Comparison of ENCODE assay signal across 11 mouse cellular contexts in genomic region chr5:92931298-92931697, GRCm38 (mm10).
A peak's percentile ranks its signal among the peaks of the same experiment; 100 is the strongest.
DNase-seq lines count a peak whose midpoint lies in the region; ATAC-seq and TF ChIP-seq lines count a peak whose summit lies in the region.
"Had no signal": no experiment of that assay in that cellular context is flagged by ENCODE, and none has a peak within 500 bp of the region (broad histone marks: within the 10 kb centered on the region; RNA-seq: fewer than 3 reads in every experiment).

No protein-coding gene starts in this region.

- no peak for ATAC-seq in intestine, postnatal 0 days

- peaks cover 11% of the 10 kb centered on the region for H3K4me1 ChIP-seq in kidney, adult 2 months (ENCODE audit: control insufficient read depth, insufficient read depth, low read length)
- H3K4me1 ChIP-seq in spleen, adult 2 months (ENCODE audit: control insufficient read depth, insufficient read depth, insufficient read length): no peaks in the 10 kb centered on the region; the same call in 1 of the 2 replicates
- peaks cover 12% of the 10 kb centered on the region; the same call in 1 of the 2 replicates for H3K4me1 ChIP-seq in intestine, postnatal 0 days (replicated peaks; ENCODE audit: control insufficient read depth, insufficient read depth, low read length)

- no peak for TF ChIP-seq POLR2A in kidney, adult 2 months (IDR thresholded peaks at IDR 0.05; ENCODE audit: low read depth, low read length)
- no peak for TF ChIP-seq POLR2A in spleen, adult 2 months (IDR thresholded peaks at IDR 0.05; ENCODE audit: low read depth, low read length)

- no peaks in the 10 kb centered on the region for H3K27me3 ChIP-seq in kidney, adult 2 months (replicated peaks; ENCODE audit: control insufficient read depth, insufficient read depth, low read length)
- H3K27me3 ChIP-seq in spleen, adult 2 months (ENCODE audit: control insufficient read depth, insufficient read depth, low read length): no peaks in the 10 kb centered on the region
- no peaks in the 10 kb centered on the region for H3K27me3 ChIP-seq in intestine, postnatal 0 days (replicated peaks; ENCODE audit: control insufficient read depth, insufficient read depth, low read length)
- H3K27me3 ChIP-seq: neural tube, embryonic 12.5 days had no signal

- no peak overlapping the region for H3K4me2 ChIP-seq in intestine, postnatal 0 days (replicated peaks; ENCODE audit: low read depth)
- H3K4me2 ChIP-seq: neural tube, embryonic 12.5 days had no signal

- no peak overlapping the region for H3K9ac ChIP-seq in intestine, postnatal 0 days (ENCODE audit: low read depth, low read length)
- H3K9ac ChIP-seq: neural tube, embryonic 12.5 days had no signal

- no peak for TF ChIP-seq CTCF in kidney, adult 2 months (conservative IDR thresholded peaks at IDR 0.05; ENCODE audit: insufficient read depth, insufficient read length, low read depth, low read length)
- no peak for TF ChIP-seq CTCF in spleen, adult 2 months (IDR thresholded peaks at IDR 0.05; ENCODE audit: extremely low read depth, insufficient read depth, insufficient read length, insufficient replicate concordance)
- no peak for TF ChIP-seq CTCF in intestine, postnatal 0 days (IDR thresholded peaks at IDR 0.05; ENCODE audit: low read depth)

- H3K4me3 ChIP-seq in kidney, adult 2 months (ENCODE audit: insufficient read depth, low read depth, low read length): no peak overlapping the region
- no peak overlapping the region for H3K4me3 ChIP-seq in spleen, adult 2 months (ENCODE audit: extremely low read depth, insufficient read depth, insufficient read length)
- H3K4me3 ChIP-seq in intestine, postnatal 0 days (ENCODE audit: low read depth, low read length): no peak overlapping the region
- H3K4me3 ChIP-seq: megakaryocyte, embryonic 14.5 days; neural tube, embryonic 12.5 days had no signal

- 44% methylated on average over 16 of the region's 16 CpGs for WGBS in kidney, adult 2 months
- WGBS in spleen, adult 2 months: 83% methylated on average over 16 of the region's 16 CpGs
- 53% methylated on average over 16 of the region's 16 CpGs for WGBS in intestine, postnatal 0 days

- no peaks in the 10 kb centered on the region for H3K36me3 ChIP-seq in kidney, adult 2 months (ENCODE audit: control insufficient read depth, insufficient read depth, low read length)
- H3K36me3 ChIP-seq in spleen, adult 2 months (ENCODE audit: control insufficient read depth, insufficient read depth, low read length): no peaks in the 10 kb centered on the region
- H3K36me3 ChIP-seq in intestine, postnatal 0 days (ENCODE audit: control insufficient read depth, insufficient read depth): peaks cover 33% of the 10 kb centered on the region
- H3K36me3 ChIP-seq: neural tube, embryonic 12.5 days had no signal

- 0 out of 2 replicates have a peak overlapping the region, but pooled peaks have one; percentile 37 for H3K27ac ChIP-seq in kidney, adult 2 months (ENCODE audit: insufficient read depth, low read depth, low read length)
- H3K27ac ChIP-seq in spleen, adult 2 months (ENCODE audit: insufficient read depth, low read length): 0 out of 2 replicates have a peak overlapping the region, but pooled peaks have one; percentile 10
- 0 out of 2 replicates have a peak overlapping the region, but pooled peaks have one; percentile 8 for H3K27ac ChIP-seq in intestine, postnatal 0 days (ENCODE audit: low read depth, low read length)
- H3K27ac ChIP-seq: neural tube, embryonic 12.5 days had no signal

- no peak for DNase-seq in kidney, adult 2 months
- DNase-seq in kidney, postnatal 14 days: no peak
- DNase-seq in spleen, adult 2 months (ENCODE audit: low read depth in 1 of 2, low spot score in 2 of 2): no peak
- DNase-seq in spleen, adult 12 weeks (ENCODE audit: low spot score): no peak
- DNase-seq in right cerebral cortex, adult 18-20 months: no peak
- no peak for DNase-seq in MN1 (ENCODE audit: low spot score)
- DNase-seq: cerebellum, adult 8-10 months; liver had no signal

- no peaks in the 10 kb centered on the region for H3K9me3 ChIP-seq in intestine, postnatal 0 days (ENCODE audit: control insufficient read depth)
- H3K9me3 ChIP-seq: megakaryocyte, embryonic 14.5 days; neural tube, embryonic 12.5 days had no signal
